Mouse (Mus musculus) heart, embryonic 13.5 days (tissue): ENCODE measurements around the gene Ccdc90b. TPM values are rescaled to one million over a fixed set of nuclear protein-coding genes. Genes with fewer than 3 reads are reported as not detected.

ENCODE experiments used
- ATAC-seq: fragments of 200-750 bp; cut with Nextera tagmentation; 2 replicates; pipeline ENCODE4 v1.8.0; 2017; ENCODE audit warnings: moderate TSS enrichment; ENCODE audit not compliant: insufficient number of reproducible peaks, low FRiP score, low TSS enrichment; ENCODE audit errors: extremely low read depth
- H3K27ac ChIP-seq: fragments of 300-500 bp; sonication (generic); replicated peaks from 2 replicates; pipeline ENCODE4 v1.5.1; 2015; ENCODE audit warnings: moderate library complexity, mild to moderate bottlenecking, inconsistent platforms
- H3K27me3 ChIP-seq: fragments of 300-500 bp; sonication (generic); replicated peaks from 2 replicates; pipeline ENCODE4 v1.6.1; 2015; ENCODE audit warnings: mild to moderate bottlenecking, inconsistent platforms
- H3K36me3 ChIP-seq: fragments of 300-500 bp; sonication (generic); 2 replicates; pipeline ENCODE4 v1.6.1; 2015; ENCODE audit warnings: mild to moderate bottlenecking, inconsistent platforms
- H3K4me1 ChIP-seq: fragments of 300-500 bp; sonication (generic); 2 replicates; pipeline ENCODE4 v1.6.1; 2015; ENCODE audit warnings: inconsistent platforms
- H3K4me2 ChIP-seq: fragments of 300-500 bp; sonication (generic); 2 replicates; pipeline ENCODE4 v1.6.1; 2015; ENCODE audit warnings: inconsistent platforms, mild to moderate bottlenecking, moderate library complexity
- H3K4me3 ChIP-seq: fragments of 300-500 bp; sonication (generic); 2 replicates; pipeline ENCODE4 v1.5.1; 2015; ENCODE audit warnings: moderate library complexity, mild to moderate bottlenecking, inconsistent platforms
- H3K9ac ChIP-seq: fragments of 300-500 bp; sonication (generic); 2 replicates; pipeline ENCODE4 v1.6.1; 2015; ENCODE audit warnings: inconsistent platforms, mild to moderate bottlenecking, moderate library complexity
- H3K9me3 ChIP-seq: fragments of 300-500 bp; sonication (generic); 2 replicates; pipeline ENCODE4 v1.6.1; 2016; ENCODE audit warnings: inconsistent platforms
- WGBS: fragments of 180-500 bp; shearing (Covaris S2); methylation state at CpG from one replicate; pipeline ENCODE4 v1.1.7; 2015; ENCODE audit warnings: mixed read lengths; 5-methylcytosine and 5-hydroxymethylcytosine counted together
- polyA plus RNA-seq: library from polyadenylated mRNA; unstranded; fragments of >200 nt; fragmentation: Nextera tagmentation; extraction: Ambion mirVana; gene quantifications from 2 replicates; pipeline ENCODE4 v1.2.1, GENCODE M21; 2015

Ccdc90b gene
- 49.4 and 52.5 TPM in 2 replicates for polyA plus RNA-seq

DNA sequence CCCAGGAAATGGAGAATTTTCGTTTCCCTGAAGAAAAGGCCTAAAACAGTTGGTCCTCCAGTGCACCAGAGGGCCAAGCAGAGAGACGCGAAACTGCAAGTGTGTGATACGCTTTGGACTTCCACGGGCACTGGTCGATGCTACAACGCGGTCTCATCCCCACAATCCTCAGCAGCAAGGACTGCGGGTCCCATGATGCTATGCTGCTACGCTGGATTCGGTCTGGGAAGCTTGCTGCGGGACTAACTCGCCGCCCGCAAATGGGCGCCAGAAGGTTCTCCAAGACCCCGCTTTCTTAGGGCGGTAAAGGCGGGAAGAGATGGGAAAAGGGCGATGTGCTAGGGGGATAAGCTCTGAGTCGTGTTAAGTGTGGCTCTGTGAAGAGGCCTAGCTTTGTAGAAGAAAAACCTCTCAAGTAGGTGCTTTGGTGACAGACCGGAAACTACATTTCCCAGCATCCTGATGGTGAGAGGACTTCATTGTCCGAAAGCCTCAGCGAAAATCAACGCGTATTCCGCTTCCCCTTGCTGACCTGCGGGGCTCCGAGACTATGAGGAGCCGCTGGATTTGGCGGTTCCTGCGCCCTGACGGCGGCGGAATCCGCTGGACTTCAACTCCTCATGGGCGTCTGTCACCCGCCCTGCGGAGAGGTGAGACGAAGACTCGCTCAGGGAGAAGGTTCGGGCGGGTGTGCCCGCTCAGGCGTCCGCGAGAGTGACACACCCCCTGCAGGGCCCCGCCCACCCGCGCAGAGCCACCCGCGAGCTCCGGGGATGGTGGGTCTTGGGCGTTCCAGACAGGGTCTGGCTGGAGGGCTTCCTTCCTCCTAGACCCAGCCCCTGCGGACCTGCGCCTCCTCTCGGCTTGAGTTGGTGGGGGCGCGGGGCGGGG lies at the start of gene Ccdc90b:
TSS of gene Ccdc90b (plus strand) at position 164 of the 891 bp plus-strand sequence.
- peak within 1 kb of the TSS; percentile 97 for H3K27ac ChIP-seq
- ATAC-seq: peak; percentile 92
- H3K4me2 ChIP-seq: peak within 1 kb of the TSS; percentile 73
- no peaks in the 10 kb centered on the region for H3K9me3 ChIP-seq
- under 1% methylated on average over 60 of the region's 60 CpGs for WGBS
- H3K9ac ChIP-seq: peak within 1 kb of the TSS; percentile 91
- peaks cover 12% of the 10 kb centered on the region for H3K4me1 ChIP-seq
- no peaks in the 10 kb centered on the region for H3K27me3 ChIP-seq
- H3K4me3 ChIP-seq: peak within 1 kb of the TSS; percentile 80
- H3K36me3 ChIP-seq: peaks cover 15% of the 10 kb centered on the region; the same call in 1 of the 2 replicates

DNA sequence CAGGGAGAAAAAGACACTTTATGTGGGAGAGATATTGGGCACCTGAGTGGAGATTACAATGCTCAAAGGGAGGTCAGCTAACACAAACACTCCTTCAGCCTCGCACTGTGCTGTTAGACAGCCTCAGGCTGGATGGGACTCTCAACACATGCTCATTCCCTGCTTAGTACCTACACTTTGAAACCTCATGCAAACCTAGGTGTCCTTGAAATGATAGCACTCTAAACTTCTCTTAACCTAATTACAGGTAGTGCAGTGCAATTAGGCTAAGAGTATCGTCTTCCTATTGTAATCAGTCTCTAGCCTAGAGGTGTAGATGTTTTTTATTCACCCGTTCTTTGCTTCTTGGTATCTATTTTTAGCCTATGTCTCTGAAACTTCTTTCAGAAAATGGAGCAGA lies 40.6 kb upstream of the Ccdc90b start:
- Histone ChIP-seq H3K27me3 (no peaks in the 10 kb centered on the region), H3K9me3 (no peaks in the 10 kb centered on the region), H3K27ac (no peak overlapping the region), H3K4me1 (no peaks in the 10 kb centered on the region), H3K36me3 (no peaks in the 10 kb centered on the region), H3K4me3 (no peak overlapping the region), H3K9ac (no peak overlapping the region), H3K4me2 (no peak overlapping the region)
- WGBS: 43% methylated on average over 3 of the region's 3 CpGs
- no peak for ATAC-seq

DNA sequence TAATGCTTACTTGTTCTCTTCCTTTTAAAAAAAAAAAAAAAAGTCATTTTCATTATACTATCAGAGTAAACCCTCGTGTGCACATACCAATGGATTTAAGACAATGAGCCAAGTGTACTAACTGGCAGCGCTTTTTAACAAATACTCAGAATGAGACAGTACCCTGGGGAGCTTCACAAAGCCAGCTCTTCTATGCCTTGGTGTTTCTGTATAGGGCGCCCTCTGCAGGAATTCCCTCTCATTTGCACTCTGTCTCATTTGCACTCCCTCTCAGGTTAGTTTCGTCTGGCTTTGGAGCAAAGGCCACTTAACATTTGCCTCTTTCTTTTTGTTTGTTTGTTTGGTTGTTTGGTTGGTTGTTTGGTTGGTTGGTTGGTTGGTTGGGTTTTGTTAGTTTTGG lies 40.1 kb upstream of the Ccdc90b start:
- Histone ChIP-seq H3K9me3 (no peaks in the 10 kb centered on the region), H3K4me2 (no peak overlapping the region), H3K36me3 (no peaks in the 10 kb centered on the region), H3K27ac (no peak overlapping the region), H3K9ac (no peak overlapping the region), H3K4me1 (no peaks in the 10 kb centered on the region), H3K27me3 (no peaks in the 10 kb centered on the region), H3K4me3 (no peak overlapping the region)
- no peak for ATAC-seq
- 38% methylated on average over 4 of the region's 4 CpGs for WGBS

DNA sequence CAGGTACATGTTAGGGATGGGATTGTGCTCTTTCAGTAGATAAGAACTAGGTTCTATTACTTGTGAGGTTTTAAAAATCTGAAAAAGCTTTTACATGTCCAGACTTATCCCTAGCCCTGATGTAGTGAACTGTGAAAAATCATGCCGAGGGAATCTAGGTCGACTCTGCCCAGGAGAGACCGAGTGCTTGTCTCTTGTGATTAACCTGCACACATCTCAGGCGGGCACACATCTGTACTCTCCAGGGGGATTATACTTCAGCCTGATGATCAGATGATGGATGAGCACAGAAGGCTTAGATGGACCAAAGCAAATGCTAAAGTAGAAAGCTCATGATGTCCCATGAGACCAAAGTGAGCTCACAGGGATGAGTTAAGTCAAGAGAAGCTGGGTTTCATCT lies 31.7 kb upstream of the Ccdc90b start:
- Histone ChIP-seq H3K9ac (no peak overlapping the region), H3K27me3 (no peaks in the 10 kb centered on the region), H3K4me1 (no peaks in the 10 kb centered on the region), H3K36me3 (no peaks in the 10 kb centered on the region), H3K9me3 (no peaks in the 10 kb centered on the region), H3K4me3 (no peak overlapping the region), H3K4me2 (no peak overlapping the region), H3K27ac (no peak overlapping the region)
- ATAC-seq: no peak
- 77% methylated on average over 4 of the region's 4 CpGs for WGBS

DNA sequence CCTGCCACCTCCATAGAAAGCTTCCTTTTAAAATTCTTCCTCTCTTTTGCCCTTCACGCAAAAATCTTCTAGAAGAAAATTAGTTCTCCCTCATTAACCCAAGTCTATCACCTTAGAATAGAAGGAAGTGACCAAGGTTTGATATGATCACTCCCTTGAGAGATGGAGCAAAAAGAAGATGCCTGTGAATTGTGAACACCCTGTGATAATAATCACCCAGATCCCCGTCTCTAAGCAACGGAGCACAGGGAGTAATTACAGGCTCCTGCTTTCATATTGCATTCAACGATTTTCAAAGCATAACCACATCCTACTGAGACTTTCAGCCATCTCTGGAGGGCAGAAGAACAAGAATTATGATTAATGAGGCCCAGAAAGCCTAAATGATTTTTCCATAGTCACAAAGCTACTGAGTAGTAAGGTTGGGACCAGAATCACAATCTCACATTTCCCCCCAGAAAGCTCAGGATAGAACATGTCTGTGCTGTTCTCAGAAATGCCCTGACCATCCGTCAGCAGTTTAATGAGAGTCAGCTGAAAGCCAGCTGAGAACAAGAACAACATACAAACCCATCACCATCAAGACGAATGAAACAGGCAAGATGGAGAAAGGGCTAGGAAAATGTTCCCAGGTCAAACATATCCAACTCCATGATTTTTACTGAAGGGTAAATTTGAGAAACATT lies 28.5 kb upstream of the Ccdc90b start:
- WGBS: 64% methylated on average over 6 of the region's 6 CpGs
- no peaks in the 10 kb centered on the region for H3K9me3 ChIP-seq
- H3K36me3 ChIP-seq: no peaks in the 10 kb centered on the region
- H3K4me2 ChIP-seq: no peak overlapping the region
- no peak overlapping the region for H3K9ac ChIP-seq
- no peaks in the 10 kb centered on the region for H3K27me3 ChIP-seq
- ATAC-seq: no peak
- H3K4me3 ChIP-seq: no peak overlapping the region
- no peaks in the 10 kb centered on the region for H3K4me1 ChIP-seq
- H3K27ac ChIP-seq: no peak overlapping the region

DNA sequence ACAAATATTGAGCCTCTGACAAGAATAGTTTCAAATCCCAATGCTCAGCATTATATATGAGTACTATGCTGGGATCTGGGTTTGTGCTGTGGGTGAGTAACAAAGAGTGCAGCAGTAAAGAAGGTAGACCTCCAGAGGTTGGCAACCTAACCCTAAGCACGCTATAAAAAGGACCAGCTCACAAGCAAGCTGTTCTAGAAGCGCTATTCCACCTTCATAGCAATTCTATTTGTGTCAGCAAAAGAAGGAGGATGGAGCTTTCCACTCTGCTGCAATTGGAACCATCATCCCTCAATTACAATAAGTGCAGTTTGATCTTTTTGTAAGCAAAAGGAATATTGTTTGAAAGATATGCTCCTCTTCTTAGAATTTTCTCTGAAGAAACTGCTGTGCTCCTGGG lies 14.2 kb upstream of the Ccdc90b start:
- no peak for ATAC-seq
- H3K4me1 ChIP-seq: no peaks in the 10 kb centered on the region
- H3K27me3 ChIP-seq: no peaks in the 10 kb centered on the region
- H3K9me3 ChIP-seq: no peaks in the 10 kb centered on the region
- no peak overlapping the region for H3K27ac ChIP-seq
- no peak overlapping the region for H3K9ac ChIP-seq
- no peak overlapping the region for H3K4me2 ChIP-seq
- H3K4me3 ChIP-seq: no peak overlapping the region
- WGBS: 55% methylated on average over 2 of the region's 2 CpGs
- no peaks in the 10 kb centered on the region for H3K36me3 ChIP-seq

DNA sequence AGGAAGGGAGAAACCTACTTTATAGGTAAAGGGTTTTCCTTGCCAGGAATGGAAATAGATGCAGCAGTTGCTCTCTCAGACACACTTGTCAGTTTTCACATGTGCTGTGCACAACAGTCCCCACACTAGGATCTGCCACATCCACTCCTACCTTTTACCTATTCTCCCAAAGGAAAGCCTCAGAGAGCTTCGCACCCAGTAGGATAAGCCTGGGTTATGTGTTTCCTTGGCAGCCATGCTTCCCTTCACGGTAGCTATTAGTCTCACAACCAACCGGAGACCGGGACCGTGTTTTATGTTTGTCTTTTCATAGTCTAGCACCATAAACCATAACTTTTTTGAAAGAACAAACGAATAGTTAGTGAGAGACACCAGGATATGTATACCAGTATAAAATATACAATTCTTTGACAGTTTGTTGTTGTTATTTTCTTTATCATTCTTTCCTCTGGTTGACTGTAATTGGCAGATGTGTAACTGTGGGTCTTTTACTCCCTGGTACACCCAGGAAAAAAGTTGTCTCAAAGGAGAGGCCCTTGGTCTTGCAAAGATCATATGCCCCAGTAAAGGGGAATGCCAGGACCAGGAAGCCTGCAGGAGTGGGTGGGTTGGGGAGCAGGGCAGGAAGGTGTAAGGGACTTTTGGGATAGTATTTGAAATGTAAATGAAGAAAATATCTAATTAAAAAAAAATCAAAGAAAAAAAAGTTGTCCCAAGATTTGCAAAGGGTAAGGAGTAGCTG lies 10.5 kb upstream of the Ccdc90b start:
- WGBS: 75% methylated on average over 6 of the region's 6 CpGs
- ATAC-seq: no peak

DNA sequence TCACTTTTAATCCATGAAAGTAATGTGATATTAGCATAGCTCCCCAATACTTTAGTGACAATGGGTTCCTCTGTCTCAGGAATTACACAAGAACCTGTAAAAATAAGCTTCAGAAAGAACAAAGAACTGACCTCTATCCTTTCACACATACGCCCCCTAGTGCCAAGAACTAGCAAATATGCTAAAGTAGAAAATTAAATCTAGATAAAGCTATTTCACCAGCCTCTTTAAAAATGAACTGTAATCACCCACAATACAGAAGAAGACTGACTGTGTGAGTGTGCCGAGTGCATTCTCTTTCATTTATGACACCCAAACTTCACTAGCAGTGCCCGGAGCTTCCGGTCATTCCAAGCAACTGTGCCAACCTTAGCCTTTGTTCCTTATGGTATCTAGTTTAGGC lies 10.0 kb upstream of the Ccdc90b start:
- Histone ChIP-seq H3K9ac (no peak overlapping the region), H3K4me2 (no peak overlapping the region), H3K4me3 (no peak overlapping the region), H3K27me3 (no peaks in the 10 kb centered on the region), H3K36me3 (no peaks in the 10 kb centered on the region), H3K27ac (no peak overlapping the region), H3K9me3 (no peaks in the 10 kb centered on the region), H3K4me1 (no peaks in the 10 kb centered on the region)
- no peak for ATAC-seq
- WGBS: 48% methylated on average over 4 of the region's 4 CpGs

More for the DNA sequence above, 10.5 kb upstream of the Ccdc90b start:
- H3K9ac ChIP-seq: no peak overlapping the region
- no peaks in the 10 kb centered on the region for H3K4me1 ChIP-seq
- H3K27ac ChIP-seq: no peak overlapping the region
- H3K36me3 ChIP-seq: no peaks in the 10 kb centered on the region
- no peak overlapping the region for H3K4me2 ChIP-seq
- H3K27me3 ChIP-seq: no peaks in the 10 kb centered on the region
- no peak overlapping the region for H3K4me3 ChIP-seq
- H3K9me3 ChIP-seq: no peaks in the 10 kb centered on the region

DNA sequence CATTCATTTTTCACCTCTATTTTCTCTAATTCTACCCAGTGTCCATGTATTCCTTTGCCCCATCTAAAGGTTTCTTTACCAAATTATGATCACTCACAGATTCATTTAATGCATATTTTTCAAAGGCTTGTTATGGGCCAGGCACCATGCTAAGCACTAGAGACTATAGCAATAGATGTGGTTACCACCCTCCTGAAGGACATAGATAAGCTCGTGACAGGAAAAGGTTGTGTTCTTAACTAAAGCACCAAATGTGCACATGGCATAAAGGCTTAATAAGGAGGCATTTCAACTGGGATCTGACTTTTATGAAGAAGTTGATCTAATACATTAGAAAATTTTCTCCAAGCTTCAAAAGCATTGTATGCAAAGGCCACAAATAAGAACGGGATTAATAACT lies 2.2 kb upstream of the Ccdc90b start:
- Histone ChIP-seq H3K4me1 (peaks cover 9% of the 10 kb centered on the region), H3K9me3 (no peaks in the 10 kb centered on the region), H3K36me3 (0 out of 2 replicates have a peak, but pooled peaks cover under 1% of the 10 kb centered on the region), H3K27me3 (no peaks in the 10 kb centered on the region), H3K4me2 (no peak overlapping the region), H3K4me3 (no peak overlapping the region), H3K27ac (no peak overlapping the region), H3K9ac (no peak overlapping the region)
- no peak for ATAC-seq
- WGBS: 79% methylated on average over 2 of the region's 2 CpGs

DNA sequence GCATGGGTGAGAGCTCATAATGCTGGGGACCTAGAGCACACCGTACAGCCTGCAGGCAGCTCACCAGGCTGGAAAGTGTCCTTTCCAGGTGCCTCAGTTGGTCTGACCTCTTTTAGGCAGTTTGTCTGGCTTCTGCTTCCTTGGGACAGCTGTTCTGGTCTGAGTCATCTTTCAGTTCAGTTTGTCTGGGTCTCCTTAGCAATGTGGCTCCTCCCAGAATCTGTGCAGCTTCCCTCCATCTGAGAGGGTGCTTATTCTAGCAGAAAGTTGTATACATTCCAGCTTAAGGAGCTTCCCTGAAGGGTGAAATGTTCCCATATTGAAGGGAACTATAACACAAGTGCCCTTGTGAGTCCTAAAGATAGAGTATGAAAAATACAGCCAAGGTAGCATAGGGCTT lies 5.8 kb downstream of the Ccdc90b start:
- Histone ChIP-seq H3K9ac (no peak overlapping the region), H3K4me1 (peaks cover 8% of the 10 kb centered on the region), H3K9me3 (no peaks in the 10 kb centered on the region), H3K27me3 (no peaks in the 10 kb centered on the region), H3K27ac (no peak overlapping the region), H3K4me2 (no peak overlapping the region), H3K36me3 (peaks cover 38% of the 10 kb centered on the region), H3K4me3 (no peak overlapping the region)
- no peak for ATAC-seq
- WGBS: 87% methylated on average over 1 of the region's 1 CpGs

DNA sequence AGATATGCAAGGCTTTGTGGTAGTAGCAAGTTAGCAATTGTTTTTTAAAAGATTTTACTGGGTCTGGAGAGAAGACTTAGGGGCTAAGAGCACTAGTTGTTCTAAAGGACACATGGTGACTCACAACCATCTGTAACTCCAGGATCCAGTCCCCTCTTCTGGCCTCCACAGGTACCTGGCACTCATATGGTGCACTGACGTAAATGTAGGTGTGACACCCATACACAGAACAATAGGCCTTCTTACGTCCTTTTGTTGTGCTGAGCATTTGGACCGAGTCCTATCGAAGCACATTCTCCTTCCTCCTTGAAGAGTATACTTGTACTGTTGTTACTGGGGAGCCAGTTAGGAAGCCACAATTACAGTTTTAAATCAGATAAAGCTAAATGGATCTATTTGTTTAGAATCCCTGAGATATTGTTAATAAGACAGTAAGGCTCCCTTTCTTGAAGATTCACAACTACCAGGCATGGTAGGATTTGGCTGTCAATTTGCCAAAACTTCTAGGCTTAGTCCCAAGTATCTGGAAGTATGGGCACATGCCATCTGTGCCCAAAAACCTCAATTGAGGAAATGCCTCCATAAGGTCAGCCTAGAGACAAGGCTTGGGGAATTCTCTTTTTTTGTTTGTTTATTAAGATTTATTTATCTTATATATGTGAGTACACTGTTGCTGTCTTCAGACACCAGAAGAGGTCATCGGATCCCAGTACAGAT lies 19.7 kb downstream of the Ccdc90b start:
- peaks cover 57% of the 10 kb centered on the region for H3K36me3 ChIP-seq
- H3K9me3 ChIP-seq: no peaks in the 10 kb centered on the region
- H3K27ac ChIP-seq: no peak overlapping the region
- ATAC-seq: no peak
- H3K27me3 ChIP-seq: no peaks in the 10 kb centered on the region
- no peak overlapping the region for H3K9ac ChIP-seq
- no peak overlapping the region for H3K4me3 ChIP-seq
- no peak overlapping the region for H3K4me2 ChIP-seq
- H3K4me1 ChIP-seq: no peaks in the 10 kb centered on the region
- WGBS: 90% methylated on average over 5 of the region's 5 CpGs
